Mouse (Mus musculus): ENCODE measurements around the gene Esrrg. TPM values are rescaled to one million over a fixed set of nuclear protein-coding genes. Genes with fewer than 3 reads are reported as not detected.

The Esrrg gene
- polyA plus RNA-seq, 1 experiment = not detected

DNA sequence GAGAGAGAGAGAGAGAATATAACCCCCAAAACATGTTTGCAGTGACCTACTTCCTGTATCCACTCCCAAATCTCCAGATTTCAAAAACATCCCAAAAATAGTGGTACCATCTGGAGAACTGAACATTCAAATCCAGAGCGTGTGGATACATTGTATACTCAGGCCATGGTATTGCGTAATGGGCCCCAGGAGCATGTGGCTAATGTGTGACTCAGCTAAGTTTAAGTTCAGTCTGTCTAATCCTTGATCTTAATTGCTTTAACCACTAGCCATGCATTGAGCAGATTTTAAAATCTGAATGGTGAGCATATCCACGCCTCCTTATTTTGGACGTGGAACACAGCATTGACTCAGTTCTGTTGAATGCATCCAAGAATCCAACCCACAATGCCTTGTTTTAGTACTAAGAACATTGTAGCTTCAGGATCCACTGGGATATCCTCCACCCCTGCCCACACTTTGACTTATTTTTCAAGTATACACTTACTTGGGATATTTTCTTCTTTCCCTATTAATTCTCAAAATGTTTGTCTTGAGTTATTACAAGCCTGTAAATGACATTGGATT, 612.7 kb downstream of the Esrrg start:
- Histone ChIP-seq H3K79me3 (ENCODE audit: low read depth) (no peaks in the 10 kb centered on the region), H3K27me3 (ENCODE audit: control insufficient read depth, insufficient read depth, insufficient read length) (no peaks in the 10 kb centered on the region), H3ac (ENCODE audit: control insufficient read depth, insufficient read length, low read depth) (no peak overlapping the region), H3K79me2 (ENCODE audit: control insufficient read depth, insufficient read depth) (no peaks in the 10 kb centered on the region), H3K36me3 (ENCODE audit: control insufficient read depth, insufficient read depth) (no peaks in the 10 kb centered on the region), H3K4me3 (ENCODE audit: insufficient read depth, poor library complexity, severe bottlenecking) (no peak overlapping the region)
- TF ChIP-seq USF1 (IDR thresholded peaks at IDR 0.05; ENCODE audit: low read depth) (peak; percentile 21), MAX (IDR thresholded peaks at IDR 0.05) (no peak), MYOD1 (IDR thresholded peaks at IDR 0.05; ENCODE audit: control insufficient read depth, insufficient read length, low read depth) (no peak), CEBPB (IDR thresholded peaks at IDR 0.05; ENCODE audit: low read depth) (peak; percentile 94)

DNA sequence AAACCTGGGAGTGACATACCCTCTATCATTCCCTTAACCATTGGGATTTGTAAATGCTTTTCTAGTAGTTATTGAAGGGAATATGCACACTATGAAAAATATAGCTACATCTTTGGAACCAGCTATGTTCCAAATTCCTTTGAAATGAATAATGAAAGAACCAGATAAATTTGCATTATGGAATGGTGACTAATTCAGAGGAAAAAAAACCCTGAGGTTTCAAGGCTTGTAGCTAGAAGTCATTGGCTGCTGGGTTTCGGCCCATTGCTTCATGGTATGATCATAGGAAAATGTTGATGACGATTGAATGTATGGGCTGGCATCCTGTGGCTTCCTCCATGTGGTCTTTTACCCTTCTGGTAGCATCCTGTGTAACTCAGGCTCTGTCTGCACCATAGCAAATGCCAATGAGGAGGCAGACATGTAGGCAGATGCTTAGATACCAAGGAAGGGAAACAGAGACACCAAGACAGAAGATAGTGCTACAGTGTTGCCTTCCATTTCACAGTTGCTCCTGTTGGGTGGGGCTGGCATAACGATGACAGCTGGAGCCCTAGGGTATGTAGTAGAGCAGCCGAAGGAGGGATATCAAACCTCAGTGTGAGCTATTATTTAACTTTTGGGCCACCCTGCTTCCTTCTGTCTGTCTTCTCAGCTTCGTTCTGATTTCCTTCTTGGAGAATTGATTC, 624.6 kb downstream of the Esrrg start:
- TF ChIP-seq MYOG (IDR thresholded peaks at IDR 0.05; ENCODE audit: control insufficient read depth, extremely low read depth, insufficient read length) = no peak
- TF ChIP-seq MAX (IDR thresholded peaks at IDR 0.05) = no peak
- no peak for TF ChIP-seq CTCF (IDR thresholded peaks at IDR 0.05; ENCODE audit: control insufficient read depth, insufficient read depth, insufficient read length)
- TF ChIP-seq CEBPB (IDR thresholded peaks at IDR 0.05; ENCODE audit: low read depth) = no peak
- TF ChIP-seq MYOD1 (IDR thresholded peaks at IDR 0.05; ENCODE audit: control insufficient read depth, insufficient read length, low read depth) = no peak
- no peak for TF ChIP-seq USF1 (IDR thresholded peaks at IDR 0.05; ENCODE audit: low read depth)
- no peak for TF ChIP-seq FOSL1 (IDR thresholded peaks at IDR 0.05; ENCODE audit: insufficient read depth, low read length, poor library complexity, severe bottlenecking)

DNA sequence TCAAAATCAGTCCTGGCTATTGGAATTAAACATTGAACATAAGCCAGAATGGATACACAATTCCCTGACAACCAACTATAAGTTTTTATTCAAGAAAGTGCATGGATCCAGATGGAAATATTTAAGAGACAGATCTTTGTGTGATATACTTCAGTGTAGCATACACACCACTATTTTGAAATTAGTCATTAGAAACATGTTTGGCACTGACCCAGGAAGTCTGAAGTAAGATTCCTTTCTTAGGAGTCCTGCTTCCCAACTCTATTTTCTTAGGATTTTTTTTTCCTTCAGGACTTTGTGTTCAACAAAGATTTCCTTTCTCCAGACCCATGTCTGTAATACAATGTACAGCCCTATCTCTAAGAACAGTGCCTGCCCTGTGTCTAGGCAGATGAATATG, 630.0 kb downstream of the Esrrg start:
- no peaks in the 10 kb centered on the region for H3K36me3 ChIP-seq (ENCODE audit: control insufficient read depth, insufficient read depth)
- H3K4me3 ChIP-seq (ENCODE audit: insufficient read depth, poor library complexity, severe bottlenecking) = no peak overlapping the region
- H3K79me2 ChIP-seq (ENCODE audit: control insufficient read depth, insufficient read depth) = no peaks in the 10 kb centered on the region
- H3K27me3 ChIP-seq (ENCODE audit: control insufficient read depth, insufficient read depth, insufficient read length) = no peaks in the 10 kb centered on the region
- TF ChIP-seq USF1 (IDR thresholded peaks at IDR 0.05; ENCODE audit: low read depth) (no peak), MAX (IDR thresholded peaks at IDR 0.05) (no peak), CEBPB (IDR thresholded peaks at IDR 0.05; ENCODE audit: low read depth) (no peak)
- no peak overlapping the region for H3ac ChIP-seq (ENCODE audit: control insufficient read depth, insufficient read length, low read depth)
- no peaks in the 10 kb centered on the region for H3K79me3 ChIP-seq (ENCODE audit: low read depth)

More for the DNA sequence above, 624.6 kb downstream of the Esrrg start:
- Histone ChIP-seq H3K36me3 (ENCODE audit: control insufficient read depth, insufficient read depth) (no peaks in the 10 kb centered on the region), H3K79me2 (ENCODE audit: control insufficient read depth, insufficient read depth) (no peaks in the 10 kb centered on the region), H3K79me3 (ENCODE audit: low read depth) (no peaks in the 10 kb centered on the region), H3ac (ENCODE audit: control insufficient read depth, insufficient read length, low read depth) (no peak overlapping the region), H3K27me3 (ENCODE audit: control insufficient read depth, insufficient read depth, insufficient read length) (no peaks in the 10 kb centered on the region), H3K4me3 (ENCODE audit: insufficient read depth, poor library complexity, severe bottlenecking) (no peak overlapping the region)

DNA sequence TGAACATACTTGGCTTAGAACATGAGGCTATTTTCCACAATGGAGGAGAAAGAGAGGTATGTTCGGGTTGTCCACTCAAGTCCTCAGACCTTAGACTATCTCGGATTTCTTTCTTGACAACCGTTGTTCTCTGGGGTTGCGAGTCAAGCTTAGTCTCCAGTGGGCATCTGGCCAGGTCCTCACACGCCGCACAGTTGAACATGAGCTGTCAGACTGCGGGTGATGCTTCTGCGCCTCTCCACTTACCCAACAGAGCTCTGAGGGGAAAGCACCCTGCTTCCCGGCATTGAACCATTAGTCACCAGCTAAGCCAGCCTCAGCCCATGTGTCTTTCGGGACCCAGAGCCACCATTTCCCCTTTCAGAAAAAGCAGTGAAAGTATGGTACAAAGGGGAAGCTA, 633.2 kb downstream of the Esrrg start:
- H3K27me3 ChIP-seq (ENCODE audit: control insufficient read depth, insufficient read depth, insufficient read length) = no peaks in the 10 kb centered on the region
- H3K4me3 ChIP-seq (ENCODE audit: insufficient read depth, poor library complexity, severe bottlenecking) = no peak overlapping the region
- H3ac ChIP-seq (ENCODE audit: control insufficient read depth, insufficient read length, low read depth) = no peak overlapping the region
- TF ChIP-seq CEBPB (IDR thresholded peaks at IDR 0.05; ENCODE audit: low read depth) = no peak
- no peak for TF ChIP-seq FOSL1 (IDR thresholded peaks at IDR 0.05; ENCODE audit: insufficient read depth, low read length, poor library complexity, severe bottlenecking)
- TF ChIP-seq MYOG (IDR thresholded peaks at IDR 0.05; ENCODE audit: control insufficient read depth, extremely low read depth, insufficient read length) = no peak
- no peak for TF ChIP-seq CTCF (IDR thresholded peaks at IDR 0.05; ENCODE audit: control insufficient read depth, insufficient read depth, insufficient read length)
- TF ChIP-seq MYOD1 (IDR thresholded peaks at IDR 0.05; ENCODE audit: control insufficient read depth, insufficient read length, low read depth) = no peak
- no peak for TF ChIP-seq MAX (IDR thresholded peaks at IDR 0.05)
- TF ChIP-seq USF1 (IDR thresholded peaks at IDR 0.05; ENCODE audit: low read depth) = no peak
- no peaks in the 10 kb centered on the region for H3K79me3 ChIP-seq (ENCODE audit: low read depth)
- no peaks in the 10 kb centered on the region for H3K79me2 ChIP-seq (ENCODE audit: control insufficient read depth, insufficient read depth)
- no peaks in the 10 kb centered on the region for H3K36me3 ChIP-seq (ENCODE audit: control insufficient read depth, insufficient read depth)

DNA sequence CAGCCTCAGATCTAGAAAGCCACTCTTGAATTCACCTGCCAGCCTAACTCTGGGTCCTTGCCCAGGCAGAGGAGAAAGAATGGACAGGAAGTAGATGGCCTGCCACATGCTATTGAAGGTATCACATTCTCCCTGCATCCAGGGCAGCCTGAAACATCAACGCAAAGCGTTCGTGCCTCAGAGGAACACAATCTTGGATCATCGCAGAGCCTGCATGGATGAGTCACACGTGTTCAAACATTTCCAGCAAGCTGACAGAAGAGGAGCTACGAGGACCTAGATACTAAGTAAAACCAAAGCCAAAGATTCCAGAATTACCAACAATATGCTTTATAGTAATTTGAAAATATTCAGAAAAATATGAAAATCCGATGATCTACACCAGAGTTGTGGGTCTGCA, 648.9 kb downstream of the Esrrg start:
- Histone ChIP-seq H3K4me3 (ENCODE audit: insufficient read depth, poor library complexity, severe bottlenecking) (no peak overlapping the region), H3K36me3 (ENCODE audit: control insufficient read depth, insufficient read depth) (no peaks in the 10 kb centered on the region), H3ac (ENCODE audit: control insufficient read depth, insufficient read length, low read depth) (no peak overlapping the region), H3K27me3 (ENCODE audit: control insufficient read depth, insufficient read depth, insufficient read length) (no peaks in the 10 kb centered on the region), H3K79me2 (ENCODE audit: control insufficient read depth, insufficient read depth) (no peaks in the 10 kb centered on the region), H3K79me3 (ENCODE audit: low read depth) (no peaks in the 10 kb centered on the region)
- TF ChIP-seq MAX (IDR thresholded peaks at IDR 0.05) = no peak
- TF ChIP-seq MYOG (IDR thresholded peaks at IDR 0.05; ENCODE audit: control insufficient read depth, extremely low read depth, insufficient read length) = no peak
- no peak for TF ChIP-seq CEBPB (IDR thresholded peaks at IDR 0.05; ENCODE audit: low read depth)
- no peak for TF ChIP-seq CTCF (IDR thresholded peaks at IDR 0.05; ENCODE audit: control insufficient read depth, insufficient read depth, insufficient read length)

All from C2C12 (cell line).